Mouse (Mus musculus) liver, postnatal 0 days (tissue): ENCODE data around the gene Haus7.

Source experiments
- CTCF ChIP-seq: sonication (generic); IDR thresholded peaks from 2 replicates; pipeline ENCODE4 v1.5.1; 2016; ENCODE audit warnings: antibody characterized with exemption, low read depth
- EP300 ChIP-seq: IDR thresholded peaks from 2 replicates; pipeline ENCODE4 v1.6.1; 2016; ENCODE audit warnings: antibody characterized with exemption, low read depth, mild to moderate bottlenecking

- no peak for TF ChIP-seq CTCF
- no peak for TF ChIP-seq EP300
Observed at GRCm38 (mm10) chrX:73484870-73485269, 26.0 kb upstream of the Haus7 start.
